Mouse (Mus musculus) Patski (cell line): ENCODE measurements around the gene Helz. TPM values are rescaled to one million over a fixed set of nuclear protein-coding genes. Genes with fewer than 3 reads are reported as not detected.
A peak's percentile ranks its signal among the peaks of the same experiment; 100 is the strongest.
"Not testable (repeated sequence)": the region's sequence is repeated elsewhere in the genome, so short reads cannot be mapped to it uniquely, and the experiment has no call there.

Source experiments
- ATAC-seq: fragments of 100-300 bp; one replicate; pipeline ENCODE4 v1.8.0; 2021
- CTCF ChIA-PET: fragments of 350-600 bp; sonication (Branson Sonifier 250); formaldehyde crosslinking; loops from one replicate; lab custom pipeline; 2022; ENCODE audit warnings: inconsistent platforms; lab: Charles Lee
- POLR2A ChIA-PET: fragments of 350-600 bp; sonication (Branson Sonifier 250); formaldehyde crosslinking; loops from one replicate; lab custom pipeline; 2022; ENCODE audit warnings: antibody characterized with exemption, inconsistent platforms; lab: Charles Lee
- DNase-seq: peaks from one replicate; pipeline ENCODE4 v3.0.0-alpha.2; 2011; ENCODE audit warnings: low read depth, low spot score
- H3K27me3 ChIP-seq: fragments of 371-371 bp; one replicate; pipeline ENCODE4 v1.5.1; 2021
- CTCF ChIP-seq: fragments of 100-300 bp; IDR thresholded peaks from one replicate; pipeline ENCODE4 v1.5.1; 2021
- in situ Hi-C: fragments of 300-500 bp; cut with MboI; formaldehyde crosslinking; loops from 3 replicates; pipeline ENCODE4 v1.11.1; 2018; ENCODE audit warnings: low pct_unique_long_range_greater_than_20kb, mixed read lengths
- polyA plus RNA-seq: library from polyadenylated mRNA; unstranded; gene quantifications from one replicate; pipeline ENCODE4 v1.2.3, GENCODE M21; 2021

The Helz gene
- polyA plus RNA-seq, 1 experiment from 2014 or later = 19.6 TPM

DNA sequence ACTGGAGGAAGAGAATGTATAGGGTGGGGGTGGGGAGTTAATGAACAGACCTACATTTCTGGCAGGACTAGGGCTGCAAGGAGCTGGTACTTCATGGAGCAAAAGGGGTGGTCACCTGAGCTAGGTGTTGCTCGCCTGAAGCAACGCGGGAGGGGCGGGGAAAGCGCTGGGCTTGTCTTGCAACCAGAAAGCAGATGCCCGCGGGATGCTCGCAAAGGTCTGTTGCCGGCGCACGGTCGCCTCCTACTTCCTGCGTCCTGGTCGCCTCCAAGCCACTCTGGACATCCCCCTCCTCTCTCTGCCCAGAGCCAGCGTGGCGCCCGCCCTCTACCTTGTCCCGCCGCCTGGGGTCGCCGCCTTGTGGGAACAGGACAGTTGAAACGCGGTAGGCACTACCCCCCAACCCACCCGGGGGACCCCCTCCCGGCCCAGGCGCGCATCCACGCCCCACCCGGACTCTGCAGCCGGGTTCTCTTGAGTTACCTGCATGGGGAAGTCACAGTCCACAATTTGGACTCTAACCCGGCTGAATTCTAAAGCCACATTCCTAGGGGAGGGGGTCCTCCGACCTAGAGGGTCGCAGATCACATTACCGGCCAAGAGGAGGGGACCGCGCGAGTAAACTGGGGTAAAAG lies 946 bp upstream of the Helz start:
- in situ Hi-C loops = loop anchor here (5.0 kb wide), 1 partner anchor 34 kb away; no protein-coding TSS in a partner anchor
- POLR2A ChIA-PET = interaction anchor here (0.6 to 1.0 kb wide), 2 partner anchors 27 to 69 kb away, joined by 3 to 4 read pairs; no protein-coding TSS in a partner anchor
- CTCF ChIA-PET = interaction anchor here (0.8 to 1.6 kb wide), 5 partner anchors 26 to 73 kb away, joined by 3 read pairs; no protein-coding TSS in a partner anchor

DNA sequence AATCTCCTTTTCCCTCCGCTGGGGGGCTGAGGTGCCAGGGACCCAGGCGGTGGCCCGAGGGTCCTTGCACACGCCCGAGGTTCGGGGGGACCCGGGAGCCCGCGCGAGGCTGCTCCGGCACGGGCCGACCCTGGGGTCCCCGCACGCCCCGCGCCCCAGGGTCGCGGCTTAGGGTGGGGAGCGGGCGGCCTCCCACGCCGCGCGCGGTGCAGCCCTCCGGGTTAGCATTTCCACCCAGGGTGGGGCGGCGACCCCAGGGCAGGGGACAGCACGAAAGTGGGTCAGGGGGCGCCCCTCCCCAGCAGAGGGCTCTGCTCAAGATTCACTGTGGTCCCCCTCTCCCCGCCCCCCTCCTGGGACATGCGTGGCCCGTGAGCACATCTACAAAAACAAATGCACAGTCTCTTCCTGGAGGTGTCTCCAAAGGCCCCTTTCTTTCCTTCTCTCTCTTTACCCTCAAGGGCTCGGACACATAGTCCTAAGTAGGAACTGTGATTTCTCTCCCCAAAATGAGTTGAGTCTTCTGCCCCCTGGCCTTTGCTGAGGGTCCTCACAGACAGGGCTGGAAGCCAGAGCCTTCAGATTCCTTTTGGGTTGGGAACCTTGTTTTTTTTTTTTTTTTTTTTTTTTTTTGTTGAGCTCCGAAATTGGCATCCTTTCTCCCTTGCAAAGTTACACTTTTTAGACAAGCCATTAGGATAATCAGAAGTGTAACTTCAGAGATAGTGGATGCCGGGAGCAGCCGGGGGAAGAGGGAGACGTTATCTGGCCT lies 660 bp downstream of the Helz start:
- in situ Hi-C loops = loop anchor here (5.0 kb wide), 1 partner anchor 36 kb away; no protein-coding TSS in a partner anchor
- no peaks in the 10 kb centered on the region for H3K27me3 ChIP-seq
- TF ChIP-seq CTCF = peak; percentile 28
- CTCF ChIA-PET = no interaction called here
- peak; percentile 10 for ATAC-seq
- POLR2A ChIA-PET = interaction anchor here (0.6 to 1.6 kb wide), 4 partner anchors 9 to 17 kb away, joined by 4 to 7 read pairs (median 6); no protein-coding TSS in a partner anchor
- DNase-seq = no peak

More for the DNA sequence above, 946 bp upstream of the Helz start:
- TF ChIP-seq CTCF = peak; percentile 23
- no peak for DNase-seq
- ATAC-seq = no peak
- H3K27me3 ChIP-seq = no peaks in the 10 kb centered on the region

DNA sequence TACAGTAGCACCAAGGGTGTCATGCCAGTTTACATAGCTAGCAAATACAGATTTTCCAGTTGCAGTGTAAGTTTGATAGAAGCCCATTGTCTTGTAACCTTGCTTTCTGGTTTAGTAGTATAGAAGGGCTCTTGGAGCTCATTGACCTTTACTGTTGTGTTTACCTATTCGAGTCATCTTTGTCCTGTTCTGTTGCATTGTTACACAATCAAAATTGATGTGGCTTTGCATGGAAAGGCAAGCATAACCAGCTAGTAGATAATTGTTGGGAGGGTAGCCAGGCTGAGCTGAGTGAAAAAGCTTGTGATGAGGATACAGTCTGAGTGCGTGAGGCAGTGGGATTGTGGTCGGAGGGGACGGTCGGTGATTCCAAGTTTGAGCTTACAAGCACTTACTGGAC lies 12.1 kb downstream of the Helz start:
- ChIA-PET POLR2A (interaction anchor here (1.2 to 1.8 kb wide), 3 partner anchors 9 to 13 kb away, joined by 3 to 5 read pairs (median 4); no protein-coding TSS in a partner anchor), CTCF (interaction anchor here (1.1 to 1.7 kb wide), 3 partner anchors 9 to 45 kb away, joined by 3 to 5 read pairs (median 4); no protein-coding TSS in a partner anchor)
- in situ Hi-C loops = no loop called here
- ATAC-seq = no peak
- no peak for TF ChIP-seq CTCF
- DNase-seq = no peak
- H3K27me3 ChIP-seq = no peaks in the 10 kb centered on the region

- TF ChIP-seq CTCF = no peak
- H3K27me3 ChIP-seq = no peaks in the 10 kb centered on the region
- no peak for DNase-seq
- CTCF ChIA-PET = no interaction called here
- ATAC-seq = no peak
- in situ Hi-C loops = no loop called here
- POLR2A ChIA-PET = no interaction called here
Measured at GRCm38 (mm10) chr11:107567431-107567830, 19.7 kb downstream of the Helz start.

DNA sequence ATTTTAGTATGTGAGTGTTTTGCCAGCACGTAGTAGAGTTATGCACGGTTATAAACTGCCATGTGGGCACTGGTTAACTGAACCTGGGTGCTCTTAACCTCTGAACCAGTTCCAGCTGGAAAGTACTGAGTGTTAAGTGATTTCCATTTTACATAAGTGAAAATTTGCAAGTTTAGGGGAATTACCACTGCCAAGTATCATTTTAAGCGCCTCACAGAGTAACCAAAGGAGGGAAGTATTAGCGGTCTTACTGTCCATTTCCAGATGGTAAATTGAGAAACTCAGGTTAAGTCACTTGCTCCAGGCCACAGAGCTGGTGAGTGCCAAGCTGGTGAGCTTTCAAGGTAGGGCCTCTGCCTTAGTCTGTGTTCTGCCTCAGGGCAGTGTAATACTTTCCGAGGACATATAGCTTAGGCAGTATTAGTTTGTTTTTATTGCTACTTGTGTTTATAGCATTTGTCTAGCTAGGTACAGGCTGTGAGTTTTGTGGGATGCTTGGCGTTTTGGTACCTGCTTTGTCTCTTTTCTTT lies 20.8 kb downstream of the Helz start:
- no peaks in the 10 kb centered on the region for H3K27me3 ChIP-seq
- ChIA-PET POLR2A (interaction anchor here (1.2 kb wide), 1 partner anchor 9 kb away, joined by 3 read pairs; no protein-coding TSS in a partner anchor), CTCF (interaction anchor here (1.6 kb wide), 1 partner anchor 9 kb away, joined by 5 read pairs; no protein-coding TSS in a partner anchor)
- in situ Hi-C loops = no loop called here
- ATAC-seq (no peak), DNase-seq (no peak)
- no peak for TF ChIP-seq CTCF

DNA sequence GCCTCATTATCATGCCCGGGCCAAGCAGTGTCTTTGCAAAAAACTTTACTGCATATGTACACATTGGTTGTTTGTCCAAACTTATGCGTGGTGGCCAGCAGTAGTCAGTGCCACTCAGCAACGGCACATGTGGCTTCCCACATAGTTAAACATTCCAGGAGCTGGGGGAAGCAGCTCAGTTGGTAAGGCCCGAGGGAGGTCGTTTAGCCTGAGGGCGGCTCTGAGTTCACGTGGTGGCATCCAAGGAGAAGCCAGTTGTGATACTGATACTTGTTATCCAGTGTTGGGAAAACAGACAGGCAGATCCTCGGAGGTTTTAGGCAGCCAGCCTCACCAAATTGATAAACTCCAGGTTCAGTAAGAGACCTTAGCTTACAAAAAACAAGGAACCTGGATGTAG lies 23.2 kb downstream of the Helz start:
- H3K27me3 ChIP-seq, CTCF ChIA-PET, DNase-seq, in situ Hi-C loops, ATAC-seq, POLR2A ChIA-PET: not testable (repeated sequence)

- H3K27me3 ChIP-seq = no peaks in the 10 kb centered on the region
- in situ Hi-C loops = no loop called here
- ChIA-PET POLR2A (no interaction called here), CTCF (interaction anchor here (1.0 kb wide), 1 partner anchor 18 kb away, joined by 3 read pairs; no protein-coding TSS in a partner anchor)
- DNase-seq (no peak), ATAC-seq (no peak)
- TF ChIP-seq CTCF = no peak
Measured at GRCm38 (mm10) chr11:107571318-107571717, 23.6 kb downstream of the Helz start.

GRCm38 (mm10) chr11:107572551-107572950 lies 24.8 kb downstream of the Helz start:
- DNase-seq (no peak), ATAC-seq (no peak)
- POLR2A ChIA-PET = interaction anchor here (1.2 kb wide), 1 partner anchor 13 kb away, joined by 4 read pairs; no protein-coding TSS in a partner anchor
- no peaks in the 10 kb centered on the region for H3K27me3 ChIP-seq
- TF ChIP-seq CTCF = no peak
- CTCF ChIA-PET = interaction anchor here (1.0 kb wide), 1 partner anchor 19 kb away, joined by 3 read pairs; no protein-coding TSS in a partner anchor
- in situ Hi-C loops = no loop called here

DNA sequence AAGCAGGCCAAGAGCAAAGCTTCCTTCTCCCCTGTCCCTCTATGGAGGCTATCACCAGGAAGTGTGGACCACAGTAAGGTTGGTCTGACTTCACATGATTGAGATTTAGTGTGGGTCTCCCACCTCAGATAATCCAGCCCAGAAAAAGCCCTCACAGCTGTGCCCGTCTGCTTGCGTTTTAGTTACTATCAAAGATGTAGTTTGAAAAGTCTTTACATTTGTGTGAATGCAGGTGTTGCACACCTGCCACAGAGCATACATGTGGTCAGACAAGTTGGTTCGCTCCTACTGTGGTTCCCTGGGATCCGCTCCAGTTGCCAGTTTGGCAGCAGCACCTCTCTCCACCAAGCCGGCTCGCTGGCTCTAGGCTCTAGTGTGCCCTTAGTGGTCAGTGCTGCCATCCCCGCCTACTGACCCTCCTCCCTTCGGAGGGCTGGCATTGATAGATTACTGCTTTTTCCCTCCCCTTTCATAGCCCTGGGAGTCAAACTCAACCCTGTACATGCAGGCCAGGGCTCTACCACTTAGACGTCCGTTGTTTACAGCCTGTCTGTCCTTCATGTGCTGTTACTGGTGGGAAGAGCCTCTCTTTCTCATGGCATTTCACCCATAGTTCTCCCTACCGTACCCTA lies 25.4 kb downstream of the Helz start:
- DNase-seq (no peak), ATAC-seq (no peak)
- POLR2A ChIA-PET = interaction anchor here (1.2 to 1.5 kb wide), 2 partner anchors 13 to 26 kb away, joined by 3 to 4 read pairs; partner anchors contain the start of gene Helz
- in situ Hi-C loops = no loop called here
- TF ChIP-seq CTCF = no peak
- CTCF ChIA-PET = no interaction called here
- no peaks in the 10 kb centered on the region for H3K27me3 ChIP-seq

GRCm38 (mm10) chr11:107573847-107574246 lies 26.1 kb downstream of the Helz start:
- ChIA-PET CTCF (no interaction called here), POLR2A (interaction anchor here (1.5 kb wide), 1 partner anchor 26 kb away, joined by 3 read pairs; the partner anchor contains the start of gene Helz)
- TF ChIP-seq CTCF = no peak
- DNase-seq (no peak), ATAC-seq (no peak)
- H3K27me3 ChIP-seq = no peaks in the 10 kb centered on the region
- in situ Hi-C loops = no loop called here
